Mouse (Mus musculus) embryonic facial prominence, embryonic 12.5 days (tissue): ENCODE data around the gene Vmn1r239-ps. TPM values are rescaled to one million over a fixed set of nuclear protein-coding genes. Genes with fewer than 3 reads are reported as not detected.
"Not testable (repeated sequence)": the region's sequence is repeated elsewhere in the genome, so short reads cannot be mapped to it uniquely, and the experiment has no call there.

ENCODE experiments used
- ATAC-seq: fragments of 200-750 bp; cut with Nextera tagmentation; 2 replicates; pipeline ENCODE4 v1.8.0; 2017; ENCODE audit not compliant: insufficient number of reproducible peaks, insufficient read depth, low FRiP score, low TSS enrichment
- H3K27ac ChIP-seq: fragments of 300-500 bp; sonication (generic); 2 replicates; pipeline ENCODE4 v1.5.1; 2016; ENCODE audit warnings: mild to moderate bottlenecking
- H3K27me3 ChIP-seq: fragments of 300-500 bp; sonication (generic); 2 replicates; pipeline ENCODE4 v1.6.1; 2016; ENCODE audit warnings: mild to moderate bottlenecking, moderate library complexity
- H3K36me3 ChIP-seq: fragments of 300-500 bp; sonication (generic); 2 replicates; pipeline ENCODE4 v1.6.1; 2016; ENCODE audit warnings: mild to moderate bottlenecking
- H3K4me1 ChIP-seq: fragments of 300-500 bp; sonication (generic); 2 replicates; pipeline ENCODE4 v1.6.1; 2016
- H3K4me2 ChIP-seq: fragments of 300-500 bp; sonication (generic); replicated peaks from 2 replicates; pipeline ENCODE4 v1.6.1; 2016; ENCODE audit warnings: mild to moderate bottlenecking, moderate library complexity
- H3K4me3 ChIP-seq: fragments of 300-500 bp; sonication (generic); 2 replicates; pipeline ENCODE4 v1.5.1; 2016; ENCODE audit warnings: mild to moderate bottlenecking
- H3K9ac ChIP-seq: fragments of 300-500 bp; sonication (generic); 2 replicates; pipeline ENCODE4 v1.6.1; 2016; ENCODE audit warnings: mild to moderate bottlenecking, moderate library complexity
- H3K9me3 ChIP-seq: fragments of 300-500 bp; sonication (generic); 2 replicates; pipeline ENCODE4 v1.6.1; 2016; ENCODE audit warnings: mild to moderate bottlenecking, moderate library complexity
- WGBS: fragments of 180-500 bp; shearing (Covaris S2); methylation state at CpG from one replicate; pipeline ENCODE4 v1.1.7; 2016; 5-methylcytosine and 5-hydroxymethylcytosine counted together
- polyA plus RNA-seq: library from polyadenylated mRNA; unstranded; fragments of >200 nt; fragmentation: Nextera tagmentation; extraction: Ambion mirVana; gene quantifications from 2 replicates; pipeline ENCODE4 v1.2.1, GENCODE M21; 2016

Gene Vmn1r239-ps
- not detected in 2 replicates for polyA plus RNA-seq

DNA sequence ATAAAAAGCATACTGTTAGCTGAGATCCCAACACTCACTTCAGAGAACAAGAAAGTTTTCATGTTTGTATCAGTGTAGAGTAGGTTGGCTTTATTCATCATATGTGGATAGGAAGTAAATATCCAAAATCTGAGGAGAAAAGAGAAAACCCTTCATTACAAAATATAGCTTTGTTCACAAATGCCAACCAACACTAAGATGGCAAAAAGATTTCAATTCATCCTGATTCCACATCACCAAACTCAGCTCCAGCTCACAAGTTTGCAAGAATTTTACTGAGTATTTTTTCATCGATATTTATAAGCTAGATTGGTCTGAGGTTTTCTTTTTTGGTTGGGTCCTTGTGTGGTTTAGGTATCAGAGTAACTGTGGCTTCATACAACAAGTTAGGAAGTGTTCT is at the start of gene Vmn1r239-ps:
Vmn1r239-ps (minus strand) TSS at position 101 of the 400 bp plus-strand sequence.
- not testable (repeated sequence) for H3K27ac ChIP-seq, H3K9ac ChIP-seq, H3K9me3 ChIP-seq, H3K27me3 ChIP-seq, H3K4me3 ChIP-seq, H3K4me1 ChIP-seq, ATAC-seq, H3K36me3 ChIP-seq, H3K4me2 ChIP-seq
- 73% methylated on average over 1 of the region's 1 CpGs for WGBS

DNA sequence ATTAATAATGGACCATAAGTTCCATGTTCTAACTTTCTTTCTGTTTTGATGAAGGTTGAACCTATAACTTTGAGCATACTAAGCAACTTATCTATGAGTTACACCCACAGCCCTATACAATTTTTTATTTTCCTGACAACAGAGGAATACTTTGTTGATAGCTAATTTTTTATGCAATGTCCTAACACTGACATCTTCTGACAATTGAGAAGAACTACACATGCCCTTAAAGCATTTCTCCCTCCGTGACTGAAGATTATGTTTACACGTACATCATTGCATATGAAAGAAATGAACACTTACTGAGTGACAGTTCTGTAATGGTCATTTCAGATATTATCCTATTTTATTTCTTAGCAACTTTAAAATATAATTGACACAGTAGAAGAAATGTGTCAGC is 36.0 kb upstream of the Vmn1r239-ps start:
- Histone ChIP-seq H3K4me3 (no peak overlapping the region), H3K36me3 (no peaks in the 10 kb centered on the region), H3K9me3 (no peaks in the 10 kb centered on the region), H3K9ac (no peak overlapping the region), H3K4me1 (no peaks in the 10 kb centered on the region), H3K4me2 (no peak overlapping the region), H3K27me3 (no peaks in the 10 kb centered on the region), H3K27ac (no peak overlapping the region)
- no peak for ATAC-seq
- WGBS, result 84% methylated on average over 2 of the region's 2 CpGs

DNA sequence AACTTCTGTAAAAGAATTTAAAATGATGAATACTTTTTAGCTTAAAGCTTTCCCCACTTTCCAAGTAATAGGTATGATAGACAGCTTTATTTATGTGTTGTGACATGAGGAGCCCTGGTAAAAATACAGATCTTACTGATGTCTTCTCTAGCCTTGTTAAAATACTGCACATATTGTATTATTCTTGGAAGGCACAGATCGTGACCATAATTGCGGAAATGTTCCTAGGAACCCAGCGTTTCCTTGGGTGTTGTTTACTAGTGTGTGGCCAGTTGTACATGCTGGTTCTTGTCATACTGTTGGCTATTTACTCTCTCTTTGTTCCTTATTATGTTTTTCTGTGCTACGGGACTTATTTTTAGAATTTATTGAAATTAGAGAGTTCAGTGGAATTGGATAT is 10.1 kb downstream of the Vmn1r239-ps start:
- WGBS, result 83% methylated on average over 4 of the region's 4 CpGs
- Histone ChIP-seq H3K4me2 (no peak overlapping the region), H3K27me3 (no peaks in the 10 kb centered on the region), H3K4me1 (no peaks in the 10 kb centered on the region), H3K27ac (no peak overlapping the region), H3K36me3 (no peaks in the 10 kb centered on the region), H3K9ac (no peak overlapping the region), H3K4me3 (no peak overlapping the region), H3K9me3 (no peaks in the 10 kb centered on the region)
- ATAC-seq, result no peak

DNA sequence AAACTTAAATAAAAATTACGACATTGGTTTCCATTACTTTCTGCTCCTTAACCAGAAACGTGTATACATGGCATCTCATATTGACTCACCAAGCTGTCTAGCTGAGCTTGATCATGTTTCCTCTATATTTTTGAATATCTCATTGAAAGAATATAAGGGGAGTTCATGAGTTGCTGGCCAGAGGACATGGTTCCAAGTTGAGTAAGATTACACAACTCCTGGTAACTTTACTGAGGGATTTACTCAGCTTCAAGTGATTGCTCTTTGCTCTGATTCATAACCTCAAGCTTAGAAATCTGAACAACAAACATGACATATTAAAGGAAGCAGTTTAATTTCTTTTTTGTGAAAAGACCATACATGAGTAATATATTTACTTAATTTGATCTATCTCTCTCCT is 18.1 kb downstream of the Vmn1r239-ps start:
- Histone ChIP-seq H3K27me3 (no peaks in the 10 kb centered on the region), H3K27ac (no peak overlapping the region), H3K9me3 (no peaks in the 10 kb centered on the region), H3K4me1 (no peaks in the 10 kb centered on the region), H3K36me3 (no peaks in the 10 kb centered on the region), H3K9ac (no peak overlapping the region), H3K4me2 (no peak overlapping the region), H3K4me3 (no peak overlapping the region)
- ATAC-seq, result no peak
- WGBS, result 80% methylated on average over 2 of the region's 2 CpGs

DNA sequence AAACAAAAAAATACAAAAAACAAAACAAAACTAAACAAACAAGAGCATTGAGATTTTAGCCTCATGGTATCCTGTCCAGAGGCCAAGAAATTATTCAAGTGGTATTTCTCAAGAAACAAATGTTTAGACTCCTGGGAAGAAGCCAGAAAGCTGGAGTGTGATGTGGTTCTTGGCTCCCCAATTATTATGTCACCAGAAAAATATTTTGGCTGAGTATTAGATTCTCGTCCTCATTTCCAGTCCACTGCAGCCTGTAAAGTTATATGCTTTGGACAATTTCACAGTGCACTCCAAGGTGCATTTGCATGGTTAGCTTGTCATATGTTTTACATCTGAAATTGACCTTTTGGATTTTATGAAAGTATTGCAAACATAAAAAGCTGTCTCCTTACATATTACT is 23.8 kb downstream of the Vmn1r239-ps start:
- no peaks in the 10 kb centered on the region for H3K4me1 ChIP-seq
- 47% methylated on average over 1 of the region's 1 CpGs for WGBS
- no peak overlapping the region for H3K4me3 ChIP-seq
- no peaks in the 10 kb centered on the region for H3K36me3 ChIP-seq
- no peak overlapping the region for H3K9ac ChIP-seq
- H3K9me3 ChIP-seq, result no peaks in the 10 kb centered on the region
- no peaks in the 10 kb centered on the region for H3K27me3 ChIP-seq
- H3K27ac ChIP-seq, result no peak overlapping the region
- no peak for ATAC-seq
- H3K4me2 ChIP-seq, result no peak overlapping the region

DNA sequence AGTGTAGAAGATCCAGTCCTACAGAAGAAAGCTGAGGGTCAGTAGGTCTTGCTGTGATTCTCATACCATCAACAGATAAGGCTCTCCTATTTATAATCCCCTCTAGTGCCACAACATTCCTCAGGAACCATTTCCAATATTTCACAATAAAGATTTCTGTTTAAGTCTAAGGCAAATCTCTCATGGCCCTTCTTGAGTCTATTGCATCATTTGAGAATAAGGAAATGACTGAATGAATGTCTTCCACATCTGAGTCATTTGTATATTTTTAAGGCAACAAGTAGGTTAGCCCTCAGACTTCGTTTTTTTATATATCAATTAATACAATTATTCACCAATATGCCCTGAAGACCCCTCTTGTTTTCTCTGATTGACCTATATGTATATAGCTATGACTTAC is 24.4 kb downstream of the Vmn1r239-ps start, which contains the start of gene Il13ra2:
Il13ra2 (minus strand) TSS at position 64 of the 400 bp plus-strand sequence.
- 52% methylated on average over 1 of the region's 1 CpGs for WGBS
- no peak within 1 kb of the TSS for H3K27ac ChIP-seq
- no peaks in the 10 kb centered on the region for H3K4me1 ChIP-seq
- no peaks in the 10 kb centered on the region for H3K27me3 ChIP-seq
- no peak within 1 kb of the TSS for H3K4me2 ChIP-seq
- no peak for ATAC-seq
- H3K36me3 ChIP-seq, result no peaks in the 10 kb centered on the region
- H3K4me3 ChIP-seq, result no peak within 1 kb of the TSS
- H3K9ac ChIP-seq, result no peak within 1 kb of the TSS
- H3K9me3 ChIP-seq, result no peaks in the 10 kb centered on the region

Other genes starting within 250 kb of the Vmn1r239-ps start
- gene Il13ra2, start 24.5 kb downstream of the Vmn1r239-ps start, polyA plus RNA-seq, result not detected in 2 replicates
- gene Lrch2, start 100.4 kb upstream of the Vmn1r239-ps start, polyA plus RNA-seq, result 7.8 and 8.0 TPM in 2 replicates